8 mouse cellular contexts compared by ENCODE assay signal in genomic region chr19:29251958-29252801, GRCm38 (mm10). TPM values are rescaled to one million over a fixed set of nuclear protein-coding genes. Genes with fewer than 3 reads are reported as not detected.
A peak's percentile ranks its signal among the peaks of the same experiment; 100 is the strongest.
DNase-seq lines count a peak whose midpoint lies in the region; ATAC-seq and TF ChIP-seq lines count a peak whose summit lies in the region.

No protein-coding gene starts in this region.

- peak overlapping the region; percentile 97 for H3K27ac ChIP-seq in lung, embryonic 14.5 days (ENCODE audit: low read depth)
- H3K27ac ChIP-seq in forebrain, embryonic 12.5 days, result peak overlapping the region; percentile 98
- H3K27ac ChIP-seq in intestine, embryonic 16.5 days (ENCODE audit: low read length), result peak overlapping the region; percentile 97
- H3K27ac ChIP-seq in liver, embryonic 16.5 days (ENCODE audit: low read length), result peak overlapping the region; percentile 99

- under 1% methylated on average over 44 of the region's 44 CpGs for WGBS in lung, embryonic 14.5 days
- WGBS in forebrain, embryonic 12.5 days, result under 1% methylated on average over 35 of the region's 44 CpGs
- WGBS in intestine, embryonic 16.5 days, result under 1% methylated on average over 35 of the region's 44 CpGs
- WGBS in liver, embryonic 16.5 days (ENCODE audit: insufficient replicate concordance), result under 1% methylated on average over 44 of the region's 44 CpGs

- H3K9ac ChIP-seq in lung, embryonic 14.5 days, result peak overlapping the region; percentile 94
- peak overlapping the region; percentile 95 for H3K9ac ChIP-seq in forebrain, embryonic 12.5 days
- peak overlapping the region; percentile 99 for H3K9ac ChIP-seq in intestine, embryonic 16.5 days (ENCODE audit: low read depth, low read length)
- H3K9ac ChIP-seq in liver, embryonic 16.5 days (ENCODE audit: low read depth, low read length), result peak overlapping the region; percentile 100

- no peaks in the 10 kb centered on the region for H3K9me3 ChIP-seq in lung, embryonic 14.5 days (ENCODE audit: low read depth, low read length)
- no peaks in the 10 kb centered on the region for H3K9me3 ChIP-seq in forebrain, embryonic 12.5 days
- no peaks in the 10 kb centered on the region for H3K9me3 ChIP-seq in intestine, embryonic 16.5 days (ENCODE audit: control insufficient read depth, low read length)
- H3K9me3 ChIP-seq in liver, embryonic 16.5 days (replicated peaks; ENCODE audit: control insufficient read depth, low read length), result no peaks in the 10 kb centered on the region

- 0 out of 2 replicates have a peak, but pooled peaks have one; percentile 0 for TF ChIP-seq CTCF in lung, embryonic 14.5 days (IDR thresholded peaks at IDR 0.05; ENCODE audit: low read depth)

- no peaks in the 10 kb centered on the region for H3K27me3 ChIP-seq in lung, embryonic 14.5 days (ENCODE audit: insufficient read depth, low read length)
- H3K27me3 ChIP-seq in forebrain, embryonic 12.5 days, result no peaks in the 10 kb centered on the region
- no peaks in the 10 kb centered on the region for H3K27me3 ChIP-seq in intestine, embryonic 16.5 days (replicated peaks; ENCODE audit: control insufficient read depth, insufficient read depth, low read length)
- H3K27me3 ChIP-seq in liver, embryonic 16.5 days (ENCODE audit: control insufficient read depth, insufficient read depth, low read depth, low read length), result no peaks in the 10 kb centered on the region

- no peaks in the 10 kb centered on the region for H3K36me3 ChIP-seq in lung, embryonic 14.5 days (ENCODE audit: insufficient read depth)
- H3K36me3 ChIP-seq in forebrain, embryonic 12.5 days (replicated peaks), result no peaks in the 10 kb centered on the region
- no peaks in the 10 kb centered on the region for H3K36me3 ChIP-seq in intestine, embryonic 16.5 days (ENCODE audit: control insufficient read depth, insufficient read depth, low read length)
- peaks cover 3% of the 10 kb centered on the region; the same call in 1 of the 2 replicates for H3K36me3 ChIP-seq in liver, embryonic 16.5 days (ENCODE audit: control insufficient read depth, insufficient read depth)

- peak overlapping the region; percentile 86 for H3K4me3 ChIP-seq in lung, embryonic 14.5 days (ENCODE audit: low read depth, low read length)
- peak overlapping the region; percentile 88 for H3K4me3 ChIP-seq in forebrain, embryonic 12.5 days (replicated peaks)
- H3K4me3 ChIP-seq in intestine, embryonic 16.5 days (ENCODE audit: low read length), result peak overlapping the region; percentile 97
- H3K4me3 ChIP-seq in liver, embryonic 16.5 days (ENCODE audit: low read depth, low read length), result peak overlapping the region; percentile 94

- peak; percentile 79 for ATAC-seq in lung, embryonic 14.5 days (ENCODE audit: insufficient read depth)
- ATAC-seq in forebrain, embryonic 12.5 days (ENCODE audit: low FRiP score), result peak; percentile 75; the same call in 1 of the 2 replicates
- peak; percentile 68 for ATAC-seq in intestine, embryonic 16.5 days
- ATAC-seq in liver, embryonic 16.5 days (ENCODE audit: low read depth), result peak; percentile 17

- peak; percentile 61 for DNase-seq in lung, embryonic 14.5 days
- DNase-seq in lung, postnatal 36 days, result no peak
- DNase-seq in adrenal gland, postnatal 10 days, result peak; percentile 37
- DNase-seq in right cerebral cortex, postnatal 10 days (ENCODE audit: low spot score in 2 of 2), result peak; percentile 59 to 60
- DNase-seq in urinary bladder, postnatal 4 days (ENCODE audit: low spot score in 2 of 2), result no peak

- peak overlapping the region; percentile 96 for H3K4me2 ChIP-seq in lung, embryonic 14.5 days
- H3K4me2 ChIP-seq in forebrain, embryonic 12.5 days, result peak overlapping the region; percentile 85
- H3K4me2 ChIP-seq in intestine, embryonic 16.5 days (ENCODE audit: low read depth, low read length), result peak overlapping the region; percentile 61
- H3K4me2 ChIP-seq in liver, embryonic 16.5 days (ENCODE audit: low read depth, low read length), result peak overlapping the region; percentile 86

- no peaks in the 10 kb centered on the region for H3K4me1 ChIP-seq in lung, embryonic 14.5 days (ENCODE audit: insufficient read depth)
- H3K4me1 ChIP-seq in forebrain, embryonic 12.5 days, result peaks cover 59% of the 10 kb centered on the region
- H3K4me1 ChIP-seq in intestine, embryonic 16.5 days (ENCODE audit: control insufficient read depth, insufficient read depth, low read length), result peaks cover 13% of the 10 kb centered on the region
- peaks cover 31% of the 10 kb centered on the region for H3K4me1 ChIP-seq in liver, embryonic 16.5 days (ENCODE audit: control insufficient read depth, low read depth, low read length)

RNA-seq across cellular contexts. Expression of gene Jak2, which starts 0.6 kb away (rescaled TPM):
- 10.9 and 11.6 TPM in 2 replicates for polyA plus RNA-seq in lung, embryonic 14.5 days (2014; fragmentation: Nextera tagmentation; extraction: Ambion mirVana)
- total RNA-seq in adrenal gland, postnatal 10 days (2021), result 10 to 100 TPM; 17.7 to 20.5 TPM
- polyA plus RNA-seq in forebrain, embryonic 12.5 days (2016; fragmentation: Nextera tagmentation; extraction: Ambion mirVana), result 16.1 and 16.6 TPM in 2 replicates
- polyA plus RNA-seq in intestine, embryonic 16.5 days (2015; fragmentation: Nextera tagmentation; extraction: Ambion mirVana), result 3.0 and 3.7 TPM in 2 replicates
- 5.2 and 5.9 TPM in 2 replicates for polyA plus RNA-seq in liver, embryonic 16.5 days (2015; fragmentation: Nextera tagmentation; extraction: Ambion mirVana)

Comparison
In these comparisons a context has a peak if more than half of its experiments do, and no peak if none do; other contexts are left out.
1. DNase-seq: peak in lung, embryonic 14.5 days (single experiment), adrenal gland, postnatal 10 days (single experiment) and right cerebral cortex, postnatal 10 days (2 of 2); none in lung, postnatal 36 days (single experiment) and urinary bladder, postnatal 4 days (0 of 2).
2. ATAC-seq: peak in every context shown above with its lines; median percentile 79 in lung, embryonic 14.5 days; 75 in forebrain, embryonic 12.5 days; 68 in intestine, embryonic 16.5 days; 17 in liver, embryonic 16.5 days.
3. Peak in every context shown above with its lines, with median percentiles within 50 percentile points of each other: H3K27ac ChIP-seq, H3K4me2 ChIP-seq, H3K4me3 ChIP-seq and H3K9ac ChIP-seq.